Mouse (Mus musculus) E14TG2a.4 (cell line): ENCODE results near the gene Cflar.

Experiments
- CTCF ChIP-seq: conservative IDR thresholded peaks from 2 replicates; pipeline ENCODE4 v1.5.1; 2014; ENCODE audit warnings: low read length
- NANOG ChIP-seq: IDR thresholded peaks from 2 replicates; pipeline ENCODE4 v1.6.1; 2014; ENCODE audit warnings: borderline replicate concordance, low read length, mixed read lengths
- POU5F1 ChIP-seq: IDR thresholded peaks from 2 replicates; pipeline ENCODE4 v1.6.1; 2014; ENCODE audit warnings: low read length, borderline replicate concordance

- TF ChIP-seq CTCF (no peak), POU5F1 (no peak), NANOG (no peak)
Observed at GRCm38 (mm10) chr1:58733636-58734035, 22.3 kb downstream of the Cflar start.
